Mouse (Mus musculus): ENCODE measurements around the gene R3hdml.

Gene R3hdml

GRCm38 (mm10) chr2:163540231-163541117, 48.4 kb downstream of the R3hdml start:
- no peak for DNase-seq

- no peak for DNase-seq
Measured at GRCm38 (mm10) chr2:163541568-163542182, 49.6 kb downstream of the R3hdml start.

GRCm38 (mm10) chr2:163542674-163543073, 50.6 kb downstream of the R3hdml start:
- no peak for DNase-seq

- no peak for DNase-seq
Measured at GRCm38 (mm10) chr2:163546623-163547318, 54.7 kb downstream of the R3hdml start.

- no peak for DNase-seq
Measured at GRCm38 (mm10) chr2:163548822-163549221, 56.7 kb downstream of the R3hdml start.

- DNase-seq = no peak
Measured at GRCm38 (mm10) chr2:163549786-163550185, 57.7 kb downstream of the R3hdml start.
